Mouse (Mus musculus) lung, postnatal 10 days (tissue): Measurements from ENCODE around the gene Rasa2.
A peak's percentile ranks its signal among the peaks of the same experiment; 100 is the strongest.
"Not testable (repeated sequence)": the region's sequence is repeated elsewhere in the genome, so short reads cannot be mapped to it uniquely, and the experiment has no call there.

Source experiments
- DNase-seq: peaks from one replicate; pipeline ENCODE4 v3.0.0; 2021

Gene Rasa2

DNA sequence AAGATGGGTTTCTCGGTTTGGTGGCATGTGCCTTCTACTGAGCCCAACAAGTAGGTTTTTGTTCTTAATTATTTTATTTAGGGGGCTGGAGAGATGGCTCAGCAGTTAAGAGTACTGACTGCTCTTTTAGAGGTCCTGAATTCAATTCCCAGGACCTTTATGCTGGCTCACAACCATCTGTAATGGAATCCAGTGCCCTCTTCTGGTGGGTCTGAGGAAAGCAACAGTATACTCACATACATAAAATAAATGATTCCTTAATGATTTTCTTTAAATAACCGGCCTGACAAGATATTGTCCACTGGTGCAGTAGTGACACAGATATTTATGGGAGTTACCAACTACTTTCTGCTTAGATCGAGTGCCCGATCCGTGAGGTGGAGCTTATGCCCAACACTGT, 108.3 kb downstream of the Rasa2 start:
- DNase-seq = no peak

DNA sequence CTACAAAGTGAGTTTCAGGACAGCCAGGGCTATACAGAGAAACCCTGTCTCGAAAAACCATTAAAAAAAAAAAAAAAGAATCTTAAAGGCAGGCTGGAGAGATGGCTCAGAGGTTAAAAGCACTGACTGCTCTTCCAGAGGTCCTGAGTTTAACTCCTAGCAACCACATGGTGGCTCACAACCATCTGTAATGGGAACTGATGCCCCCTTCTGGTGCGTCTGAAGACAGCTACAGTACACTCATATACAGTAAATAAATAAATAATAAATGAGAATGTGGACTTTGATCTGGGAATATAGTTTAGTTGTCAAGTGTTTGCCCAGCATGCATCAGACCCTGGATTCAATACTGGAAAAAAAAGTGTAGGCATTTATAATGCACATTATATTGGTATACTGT, 109.8 kb downstream of the Rasa2 start:
- not testable (repeated sequence) for DNase-seq

DNA sequence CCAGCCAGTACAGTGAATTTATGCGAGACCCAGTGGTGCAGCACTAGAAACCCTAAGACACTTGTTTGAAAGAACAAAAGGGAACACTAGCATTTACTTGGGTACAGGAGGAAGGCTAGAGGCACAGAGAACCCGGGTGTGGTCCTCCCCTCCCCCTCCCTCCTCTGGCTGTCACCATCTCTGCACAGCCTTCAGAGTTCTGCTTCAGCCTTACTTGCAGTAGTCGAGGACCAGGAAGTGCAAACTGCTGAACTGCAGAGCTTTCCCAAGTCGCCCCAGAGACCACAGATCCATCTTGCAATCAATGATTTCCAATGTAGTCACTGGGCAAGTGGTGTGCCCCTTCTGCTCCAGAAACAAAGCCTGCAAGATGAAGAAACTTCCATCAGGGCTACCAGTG, 114.0 kb downstream of the Rasa2 start:
- DNase-seq = no peak

DNA sequence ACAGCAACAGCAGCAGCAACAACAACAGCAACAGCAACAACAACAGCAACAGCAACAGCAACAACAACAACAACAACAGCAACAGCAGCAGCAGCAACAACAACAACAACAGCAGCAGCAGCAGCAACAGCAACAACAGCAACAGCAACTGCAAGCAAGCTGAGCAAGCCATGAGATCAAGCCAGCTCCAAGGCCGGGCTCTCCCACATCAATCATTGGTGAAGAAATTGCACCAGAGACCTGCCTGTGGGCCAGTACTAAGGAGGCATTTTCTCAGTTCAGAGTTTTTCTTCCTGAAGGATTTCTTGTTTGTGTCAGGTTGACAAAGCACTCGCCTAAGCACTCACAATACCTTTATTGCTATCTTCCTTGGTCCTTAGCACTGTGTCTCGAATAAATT, 114.6 kb downstream of the Rasa2 start:
- no peak for DNase-seq

DNA sequence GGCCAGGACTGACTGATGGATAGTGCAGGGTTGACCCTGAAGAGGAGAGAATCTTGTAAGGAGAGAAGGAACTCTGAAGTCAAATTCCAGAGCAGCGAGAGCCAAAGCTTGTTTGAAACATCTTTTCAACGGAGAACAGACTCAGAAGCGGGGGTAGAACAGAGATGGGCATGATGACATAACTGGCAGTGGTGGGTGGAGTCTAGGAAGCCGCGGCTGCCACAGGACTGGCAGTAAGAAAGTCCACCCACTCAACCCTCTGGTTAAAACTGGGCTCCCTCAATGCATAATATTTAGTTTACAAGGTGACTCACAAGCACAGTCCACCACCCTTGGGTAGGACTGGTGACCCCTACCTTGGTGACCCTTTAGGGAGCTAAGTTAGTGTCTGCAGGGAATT, 115.7 kb downstream of the Rasa2 start:
- no peak for DNase-seq

DNA sequence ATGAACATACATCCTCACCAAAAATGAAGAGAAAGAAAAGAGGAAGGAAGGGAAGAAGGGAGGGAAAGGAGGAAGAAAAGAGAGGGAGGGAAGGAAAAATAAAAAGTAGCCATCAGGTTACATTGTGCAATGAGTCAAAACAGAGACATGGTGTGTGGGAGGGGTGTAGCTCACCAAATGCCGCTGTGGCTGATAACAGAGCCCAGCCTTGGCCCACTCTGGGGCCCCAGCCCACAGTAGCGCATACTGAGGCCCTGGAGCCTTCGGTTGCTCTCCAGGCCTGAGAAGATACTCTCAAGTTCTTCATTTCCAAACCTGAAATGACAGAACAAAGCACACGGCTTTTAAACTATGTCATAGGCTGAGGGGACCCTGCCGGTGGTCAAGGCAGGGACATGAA, 117.1 kb downstream of the Rasa2 start:
- DNase-seq = no peak

DNA sequence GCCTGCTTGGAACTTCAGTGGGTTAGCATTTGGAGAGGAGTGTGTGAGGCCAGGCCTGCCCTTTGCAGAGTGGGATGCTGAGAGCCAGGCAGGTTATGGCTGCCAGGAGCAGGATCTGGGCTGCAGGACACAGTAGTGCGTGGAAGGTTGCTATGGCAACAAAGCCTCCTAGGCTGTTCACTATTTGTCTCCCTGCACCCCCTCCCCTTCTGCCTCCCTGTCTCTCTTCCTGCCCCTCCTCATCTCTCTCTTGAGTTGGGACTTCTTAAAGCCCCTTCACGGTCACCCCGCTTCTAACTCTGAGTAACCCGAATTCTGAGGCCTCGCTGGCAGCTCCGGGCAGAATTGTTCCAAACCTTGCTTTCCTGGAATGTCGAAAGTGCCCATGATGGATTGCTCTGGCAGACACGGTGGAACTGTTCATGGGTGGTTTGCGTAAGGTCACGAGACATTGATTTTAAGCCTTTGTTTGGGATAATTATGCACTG, 125.4 kb downstream of the Rasa2 start:
- peak; percentile 49 for DNase-seq

DNA sequence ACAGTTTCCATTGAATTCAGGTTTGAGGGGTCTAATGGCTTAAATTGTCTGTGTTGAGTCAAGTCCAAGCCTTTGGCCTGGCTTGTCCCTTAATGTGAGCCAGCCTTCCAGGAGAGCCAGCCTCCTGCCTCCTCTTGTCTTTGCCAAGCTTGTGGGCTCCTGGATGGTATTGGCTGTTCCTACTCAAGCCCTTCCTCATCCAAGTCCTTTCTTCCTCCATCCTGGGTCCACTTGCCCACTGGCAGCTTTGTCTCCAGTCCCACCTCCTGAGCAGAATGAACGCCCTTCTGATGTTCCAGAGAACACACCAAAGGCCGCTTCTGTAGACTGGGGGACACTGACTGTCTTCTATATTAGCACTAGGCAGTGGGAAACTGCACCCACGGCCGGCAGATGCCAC, 126.3 kb downstream of the Rasa2 start:
- DNase-seq = no peak

DNA sequence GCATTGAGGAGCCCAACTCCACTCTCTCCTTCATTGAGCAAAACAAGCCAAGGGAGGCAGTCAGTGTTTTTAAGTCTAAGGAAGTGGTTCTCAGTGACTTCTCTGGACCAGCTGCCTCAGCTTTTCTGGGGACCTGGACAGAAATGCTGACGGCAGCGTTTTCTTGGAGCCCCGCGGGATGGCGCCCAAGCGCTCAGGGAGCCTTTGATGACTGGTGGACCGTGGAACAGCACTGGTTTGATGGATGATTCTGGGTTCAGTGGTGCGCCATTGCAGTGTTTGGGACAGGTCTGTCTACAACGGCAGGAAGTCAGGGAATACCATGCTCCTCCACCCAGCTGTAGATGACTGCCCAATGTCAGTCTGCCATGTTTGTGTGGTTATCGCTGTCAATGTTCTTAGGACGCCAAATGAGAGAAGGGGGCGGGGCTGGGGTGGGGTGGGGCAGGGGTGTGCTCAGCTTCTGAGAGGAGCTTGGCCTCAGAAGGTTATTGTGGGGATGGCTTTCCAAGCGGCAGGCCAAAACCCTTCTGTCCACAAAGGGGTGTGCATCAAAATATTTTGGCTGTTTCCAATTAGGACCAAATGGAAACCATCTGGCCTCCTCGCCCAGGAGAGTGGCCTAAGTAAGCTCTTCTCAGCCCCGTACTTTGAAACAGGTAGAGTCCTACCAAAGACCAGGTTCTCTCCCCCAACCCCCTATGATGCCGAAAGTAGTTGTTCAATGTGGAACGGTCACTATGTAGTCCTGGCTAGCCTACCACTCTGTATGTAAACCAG, 127.1 kb downstream of the Rasa2 start:
- no peak for DNase-seq

DNA sequence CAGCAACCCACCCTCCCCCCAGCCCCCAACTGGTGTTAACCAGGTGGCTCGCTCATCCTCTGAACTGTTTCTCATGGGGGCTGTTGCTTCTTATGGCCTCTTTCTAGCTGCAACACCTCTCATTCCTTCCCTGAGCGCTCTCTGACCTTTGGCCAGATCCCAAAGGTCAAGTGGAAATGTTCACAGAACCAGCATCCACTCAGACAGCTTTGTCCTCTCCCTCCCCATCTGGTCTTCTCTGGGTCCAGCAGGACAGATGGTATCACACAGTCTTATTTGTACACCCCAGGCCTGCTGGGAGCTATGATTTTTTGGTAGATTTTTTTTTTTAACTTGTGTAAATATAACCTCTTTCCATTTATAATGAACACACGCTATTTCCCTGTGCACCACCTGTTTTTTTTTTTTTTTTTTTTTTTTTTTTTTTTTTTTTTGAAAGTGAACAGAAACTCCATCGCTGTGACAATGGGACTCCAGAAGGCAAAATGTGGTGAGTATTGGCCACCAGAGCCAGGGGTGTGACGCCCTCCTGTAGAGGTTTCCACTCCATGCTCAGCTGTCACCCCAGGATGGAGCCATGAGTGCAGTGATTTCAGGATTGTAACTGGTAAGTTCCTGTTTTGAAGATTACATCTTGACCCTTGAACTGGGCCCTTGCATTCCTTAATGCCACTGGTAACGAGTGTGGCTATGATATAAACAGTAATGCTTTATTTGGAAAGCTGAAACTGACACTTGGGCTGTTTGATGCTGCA, 128.4 kb downstream of the Rasa2 start:
- DNase-seq = no peak

DNA sequence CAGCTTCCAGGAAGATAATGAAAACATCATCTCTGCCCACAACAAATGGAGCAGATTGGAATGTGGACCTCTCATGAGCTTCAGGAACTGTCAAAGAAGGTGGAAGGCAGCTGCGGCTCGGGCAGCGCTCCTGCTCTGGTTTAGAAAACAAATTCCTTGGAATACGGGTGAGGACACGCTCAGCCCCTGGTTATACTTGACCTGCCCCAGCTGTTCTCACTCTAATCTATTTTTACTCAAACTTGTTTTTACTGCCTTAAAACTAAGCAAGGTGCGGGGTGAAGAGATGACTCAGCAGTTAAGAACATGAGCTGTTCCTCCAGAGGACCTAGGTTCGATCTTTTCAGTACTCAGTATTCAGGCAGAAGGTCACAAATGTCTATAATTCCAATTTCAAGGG, 130.2 kb downstream of the Rasa2 start:
- DNase-seq = peak; percentile 21

DNA sequence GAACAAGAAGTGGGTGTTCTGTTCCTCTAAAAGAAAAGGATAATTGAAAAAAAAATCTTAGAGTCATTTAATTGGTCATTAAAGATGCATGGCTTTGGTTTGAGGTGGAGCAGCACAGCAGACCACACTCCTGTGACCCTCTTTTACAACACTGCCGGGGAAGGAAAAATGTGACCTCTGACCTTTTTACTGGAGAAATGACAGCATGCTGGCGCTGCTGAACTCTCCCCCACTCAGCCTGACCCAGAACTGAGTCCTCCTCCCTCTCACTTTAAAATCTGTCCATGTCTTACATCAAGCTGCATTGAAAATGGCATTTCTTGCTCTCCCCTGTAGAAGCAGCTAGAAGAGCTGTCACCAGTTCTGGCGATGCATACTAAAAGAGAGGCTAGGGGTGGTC, 138.2 kb downstream of the Rasa2 start:
- DNase-seq = peak; percentile 21

DNA sequence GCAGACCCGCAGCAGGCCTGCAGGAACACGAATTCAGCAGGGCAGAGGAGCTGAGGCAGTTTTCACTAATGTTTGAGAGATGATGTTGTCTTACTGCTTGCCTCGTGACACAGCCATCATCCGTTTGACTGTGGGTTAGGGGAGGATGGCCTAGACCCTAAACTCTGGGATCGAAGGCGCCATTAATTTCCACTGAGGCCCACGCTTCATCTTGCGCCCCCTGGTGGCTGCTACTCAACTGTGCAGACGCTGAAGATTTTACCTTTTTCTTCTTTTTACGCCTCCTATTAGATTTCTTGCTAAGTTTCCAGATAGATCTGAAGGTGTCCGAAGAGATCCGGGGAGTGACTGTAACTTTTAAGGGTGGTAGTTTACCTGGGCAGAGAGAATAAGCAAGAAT, 139.6 kb downstream of the Rasa2 start:
- DNase-seq = peak; percentile 49
